In the genomic region with DNA sequence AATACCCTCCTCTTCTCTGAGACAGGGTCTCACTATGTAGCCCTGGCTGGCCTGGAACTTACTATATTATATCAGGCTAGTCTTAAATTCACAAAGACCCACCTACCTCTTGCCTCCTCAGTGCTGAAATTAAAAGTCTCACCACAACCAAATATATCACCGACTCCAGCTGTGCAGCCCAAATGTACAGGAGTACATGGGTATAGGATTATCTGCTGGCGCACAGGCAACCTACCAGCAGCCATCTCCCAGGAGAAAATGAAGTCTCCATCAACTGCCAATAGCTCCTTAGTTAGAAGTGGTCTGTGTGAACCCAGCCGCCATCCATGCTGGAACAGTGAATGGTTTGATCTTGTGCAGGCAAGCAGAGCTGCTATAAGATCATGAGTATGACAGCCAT, we compare ENCODE assay signal across 15 mouse cellular contexts.
"Had no signal": no experiment of that assay in that cellular context is flagged by ENCODE, and none has a peak within 500 bp of the region (broad histone marks: within the 10 kb centered on the region; RNA-seq: fewer than 3 reads in every experiment).

No protein-coding gene starts in this region.

- H3K27ac ChIP-seq: neural tube, embryonic 15.5 days; stomach, embryonic 15.5 days; stomach, postnatal 0 days had no signal

- H3K9ac ChIP-seq: neural tube, embryonic 15.5 days; stomach, embryonic 15.5 days had no signal

- H3K4me2 ChIP-seq: neural tube, embryonic 15.5 days; stomach, embryonic 15.5 days had no signal

- H3K4me3 ChIP-seq: neural tube, embryonic 15.5 days; stomach, embryonic 15.5 days had no signal

- H3K9me3 ChIP-seq: neural tube, embryonic 15.5 days; stomach, embryonic 15.5 days had no signal

- H3K36me3 ChIP-seq: neural tube, embryonic 15.5 days; stomach, embryonic 15.5 days had no signal

- H3K27me3 ChIP-seq: neural tube, embryonic 15.5 days; stomach, embryonic 15.5 days had no signal

- DNase-seq: retina, postnatal 1 day; right cerebral cortex, adult 18-20 months; right cerebral cortex, postnatal 14 days; right cerebral cortex, postnatal 25 days; right cerebral cortex, postnatal 4 days; spleen, adult 18-20 months; thymus, adult 18-20 months; thymus, adult 2 months; thymus, postnatal 14 days; thymus, postnatal 25 days; thymus, postnatal 36 days; thymus, postnatal 4 days had no signal
